Mouse (Mus musculus): ENCODE measurements around the gene Slc26a11.

Gene Slc26a11

DNA sequence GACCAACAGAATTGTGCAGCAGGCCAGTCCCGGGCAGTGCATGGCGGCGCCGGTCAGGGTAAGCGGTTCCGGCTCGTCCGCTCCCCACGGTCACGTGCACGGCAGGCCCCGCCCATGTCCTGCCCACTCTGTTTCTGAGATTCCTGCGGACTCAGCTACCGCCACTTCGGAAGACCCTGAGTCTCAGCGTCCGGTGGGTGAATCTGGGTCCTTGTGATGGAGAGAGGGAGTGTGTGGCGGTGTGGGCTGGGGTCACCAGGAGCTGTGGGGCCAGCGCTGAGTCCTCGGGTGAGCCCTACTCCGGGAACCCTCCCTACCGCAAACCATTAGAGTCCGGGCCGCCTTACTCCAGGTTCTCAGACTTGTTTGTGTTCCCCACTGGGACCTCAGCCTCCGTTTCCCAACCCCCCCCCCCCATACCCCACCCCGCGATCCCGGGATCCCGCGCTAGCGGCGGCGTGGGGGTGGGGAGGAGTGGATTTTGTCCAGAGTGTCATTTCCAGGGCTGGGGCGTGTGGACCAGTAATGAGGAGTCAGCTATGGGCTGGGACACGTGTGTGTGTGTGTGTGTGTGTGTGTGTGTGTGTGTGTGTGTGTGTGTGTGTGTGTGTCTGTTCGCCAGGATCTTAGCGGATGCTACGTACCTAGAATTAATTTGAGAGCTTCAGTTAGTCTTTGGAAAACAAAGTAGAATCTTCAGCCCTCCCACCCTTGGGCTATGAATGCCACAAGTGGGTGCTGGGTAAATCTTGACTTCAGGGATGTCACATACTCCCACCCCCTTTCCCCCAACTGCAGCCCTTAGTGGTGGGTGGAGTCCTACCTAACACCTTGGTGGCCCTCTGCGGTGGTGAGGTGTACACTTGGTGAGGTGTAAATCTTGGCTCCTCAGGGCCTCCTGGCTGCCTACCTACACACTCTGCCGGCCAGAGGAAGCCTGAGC lies at the start of gene Slc26a11, which contains the start of gene Sgsh:
TSS of gene Slc26a11 (plus strand) at position 115 of the 943 bp plus-strand sequence.
TSS of gene Sgsh (minus strand) at position 94 of the 943 bp plus-strand sequence.
- peak; percentile 88; the same call in 1 of the 2 replicates for ATAC-seq (ENCODE audit: low TSS enrichment)

DNA sequence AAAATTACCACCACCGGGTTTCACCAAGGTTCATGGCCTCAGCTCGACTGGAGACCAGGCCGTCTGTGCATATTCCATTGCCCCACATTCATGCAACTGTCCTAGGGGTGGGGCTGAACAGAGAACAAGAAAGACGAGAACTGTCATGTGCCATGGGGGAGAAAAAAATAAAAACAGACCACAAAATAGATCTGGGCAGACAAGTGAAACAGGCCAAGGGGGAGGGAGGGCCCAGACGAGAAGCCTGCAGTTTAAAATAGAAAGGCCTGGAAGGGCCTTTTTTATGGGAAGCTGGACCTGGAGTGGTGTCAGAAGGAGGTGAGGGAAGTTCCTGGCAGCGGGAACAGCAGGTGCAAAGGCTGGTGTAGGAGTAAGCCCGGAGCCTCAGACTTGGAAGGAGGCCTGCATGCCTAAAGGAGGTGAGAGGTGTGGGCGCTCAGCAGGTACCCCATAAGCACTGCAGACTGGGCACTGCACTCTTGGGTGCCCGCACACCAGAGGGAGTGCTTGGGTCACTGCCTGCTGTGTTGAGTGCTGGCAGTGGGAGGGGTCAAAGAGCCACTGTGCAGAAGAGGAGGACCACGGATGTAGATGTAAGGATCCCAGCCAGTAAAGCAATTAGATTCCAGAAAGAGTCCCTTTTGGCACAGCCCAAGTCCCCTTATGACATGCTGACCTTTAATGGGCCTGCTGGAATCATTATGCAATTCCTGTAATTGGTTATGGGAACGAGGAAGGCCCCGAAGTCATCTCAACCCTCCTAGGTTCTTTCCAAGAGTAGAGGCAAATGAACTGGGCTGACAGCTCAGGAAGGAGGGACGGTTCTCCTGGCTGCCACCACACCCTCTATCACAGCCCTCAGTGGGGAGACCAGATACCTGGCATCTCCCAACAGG lies 48.3 kb upstream of the Slc26a11 start:
- ATAC-seq (ENCODE audit: low TSS enrichment), result no peak

DNA sequence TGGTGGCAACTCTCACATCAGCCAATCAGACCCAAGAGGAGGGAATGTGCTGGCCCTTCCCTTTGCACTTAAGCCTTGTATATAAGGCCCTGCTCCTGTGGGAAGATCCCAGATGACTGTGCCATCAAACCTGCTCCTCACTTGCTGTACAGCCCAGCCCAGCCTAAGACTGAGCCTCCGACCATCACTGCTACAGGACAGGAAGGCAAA lies 47.8 kb upstream of the Slc26a11 start, which contains the start of gene Card14:
TSS of gene Card14 (plus strand) at position 111 of the 210 bp plus-strand sequence.
- ATAC-seq (ENCODE audit: low TSS enrichment), result no peak

DNA sequence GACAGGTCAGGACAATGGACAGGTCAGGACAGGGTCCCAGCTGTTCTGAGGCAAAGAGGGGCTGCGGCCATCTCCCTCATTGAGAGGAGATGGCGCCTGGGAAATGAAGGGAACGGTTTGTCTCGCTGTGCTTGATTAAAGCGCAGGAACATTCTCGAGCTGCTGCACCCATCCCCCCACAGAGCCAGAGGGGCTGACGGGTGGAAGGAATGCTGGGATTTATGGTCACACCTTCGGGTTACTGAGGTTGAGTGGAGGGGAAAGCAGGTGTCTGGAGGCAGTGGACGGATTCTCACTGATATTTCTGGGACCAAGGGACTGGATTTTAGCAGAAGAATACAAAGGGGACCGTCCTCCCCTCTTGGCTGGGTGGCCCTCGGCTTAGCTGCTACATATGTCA lies 47.4 kb upstream of the Slc26a11 start:
- no peak for ATAC-seq (ENCODE audit: low TSS enrichment)

DNA sequence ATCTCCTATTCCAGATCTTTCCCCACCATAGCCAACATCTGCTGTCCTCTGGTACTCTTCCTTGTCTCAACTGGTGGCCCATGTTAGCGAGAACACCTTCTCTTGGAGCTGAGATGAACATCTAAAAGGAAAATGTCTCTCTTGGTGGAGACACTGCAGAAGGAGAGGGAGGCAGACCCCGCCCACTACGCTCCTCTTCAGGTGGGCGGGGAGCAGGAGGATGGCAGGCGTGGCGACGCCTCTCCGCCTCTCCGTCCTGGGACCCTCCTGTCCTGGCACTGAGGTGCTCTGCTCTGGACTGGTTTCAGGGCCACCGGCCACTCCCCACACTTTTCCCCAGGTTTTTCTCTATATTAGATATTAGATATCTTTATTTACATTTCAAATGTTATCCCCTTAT lies 44.7 kb upstream of the Slc26a11 start:
- ATAC-seq (ENCODE audit: low TSS enrichment), result no peak

DNA sequence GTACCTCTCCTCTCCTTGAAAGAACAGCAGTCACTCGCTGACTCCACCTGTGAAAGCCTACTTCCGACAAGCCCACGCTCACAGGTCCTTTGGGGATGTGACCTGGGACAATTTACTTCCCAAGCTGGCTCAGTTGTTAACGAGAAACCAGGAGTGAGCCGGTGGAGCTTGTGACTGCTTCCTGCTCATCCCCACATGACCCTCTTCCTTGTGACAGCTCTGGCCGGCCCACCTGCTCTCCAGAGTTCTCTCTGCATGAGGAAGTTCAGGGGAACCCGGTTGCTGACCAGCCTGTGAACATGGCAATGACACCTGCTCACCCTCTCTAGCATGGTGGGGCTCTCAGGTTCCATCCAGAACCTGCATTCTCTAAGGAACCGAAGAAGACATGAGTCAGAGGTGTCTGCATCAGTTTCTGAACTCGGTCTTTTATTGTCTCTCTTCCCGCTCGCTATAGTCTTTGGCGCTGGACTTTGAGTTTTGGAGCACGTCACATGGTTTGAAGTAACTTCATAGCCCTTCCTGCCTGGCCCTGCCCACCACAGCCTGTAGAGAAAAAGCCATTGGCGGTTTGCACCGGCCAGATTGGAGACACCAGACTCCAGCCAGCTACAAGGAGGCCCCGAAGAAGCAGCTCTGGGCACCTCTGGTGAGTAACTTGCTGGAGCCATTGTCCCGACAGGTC lies 41.0 kb upstream of the Slc26a11 start:
- ATAC-seq (ENCODE audit: low TSS enrichment), result no peak

DNA sequence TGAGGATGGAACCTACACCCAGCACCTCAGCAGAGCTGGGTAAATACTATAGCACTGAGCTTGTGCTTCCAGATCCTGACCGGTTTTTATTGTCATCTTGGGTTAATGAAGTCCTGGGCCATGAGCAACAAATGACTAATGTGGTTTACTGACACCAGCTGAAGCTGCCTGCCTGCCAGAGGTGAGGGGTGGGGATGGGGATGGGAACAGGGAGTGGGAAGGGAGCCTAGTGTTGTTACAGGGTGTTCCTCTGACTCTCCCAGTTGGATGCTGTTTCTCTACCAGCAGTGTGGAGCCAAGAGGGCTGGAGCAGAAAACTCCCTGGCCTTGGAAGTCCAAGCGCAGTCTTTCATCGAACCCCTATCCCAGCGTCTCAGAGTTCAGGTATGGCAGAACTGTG lies 38.6 kb upstream of the Slc26a11 start:
- ATAC-seq (ENCODE audit: low TSS enrichment), result no peak

DNA sequence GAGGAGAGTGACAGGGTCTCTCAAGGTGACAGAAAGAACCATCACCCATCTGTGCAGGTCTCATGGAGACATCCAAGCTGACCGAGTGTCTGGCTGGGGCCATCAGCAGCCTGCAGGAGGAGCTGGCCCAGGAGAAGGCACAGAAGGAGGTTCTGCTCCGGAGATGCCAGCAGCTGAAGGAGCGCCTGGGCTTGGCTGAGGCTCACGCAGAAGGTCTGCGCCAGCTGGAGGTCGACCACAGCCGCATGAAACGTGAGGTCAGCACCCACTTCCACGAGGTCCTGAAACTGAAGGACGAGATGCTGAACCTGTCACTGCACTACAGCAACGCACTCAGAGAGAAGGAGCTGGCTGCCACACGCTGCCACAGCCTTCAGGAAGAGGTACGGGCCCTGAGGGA lies 32.8 kb upstream of the Slc26a11 start:
- no peak for ATAC-seq (ENCODE audit: low TSS enrichment)

DNA sequence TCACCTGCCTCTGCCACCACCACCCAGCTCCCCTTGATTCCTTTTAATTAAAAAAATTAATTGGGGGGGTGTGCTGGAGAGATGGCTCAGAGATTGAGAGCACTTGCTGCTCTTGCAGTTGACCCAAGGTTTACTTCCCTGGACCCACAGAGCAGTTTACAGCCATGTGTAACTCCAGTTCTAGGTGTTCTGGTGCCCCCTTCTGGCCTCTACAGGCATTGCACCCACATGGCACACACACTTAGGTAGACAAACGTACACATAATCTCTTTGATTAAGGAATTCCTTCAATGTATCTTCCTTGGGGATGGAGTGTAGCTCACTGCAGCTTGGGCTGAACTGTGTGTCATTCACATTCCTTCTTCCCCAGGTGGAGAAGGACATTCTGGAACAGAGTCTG lies 30.3 kb upstream of the Slc26a11 start:
- no peak for ATAC-seq (ENCODE audit: low TSS enrichment)

DNA sequence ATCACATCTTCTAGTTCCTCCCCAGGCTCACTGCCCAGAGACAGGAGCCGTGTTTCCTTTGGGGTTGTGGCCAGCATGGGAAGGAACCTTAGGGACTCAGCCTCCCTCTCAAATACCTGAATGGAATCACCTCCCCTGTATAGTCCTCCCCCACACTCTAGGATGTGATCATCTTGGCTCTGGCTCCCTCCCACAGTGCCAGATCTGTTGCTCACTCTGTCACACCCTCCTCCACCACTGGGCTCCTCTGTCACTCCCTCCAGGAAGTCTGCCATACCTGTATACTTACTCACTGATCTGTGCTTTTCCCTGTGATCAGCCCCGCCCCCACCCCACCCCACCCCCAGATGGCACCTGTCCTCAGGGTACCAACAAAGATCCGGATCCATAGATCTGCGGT lies 24.8 kb upstream of the Slc26a11 start:
- ATAC-seq (ENCODE audit: low TSS enrichment), result peak; percentile 50; the same call in 1 of the 2 replicates

DNA sequence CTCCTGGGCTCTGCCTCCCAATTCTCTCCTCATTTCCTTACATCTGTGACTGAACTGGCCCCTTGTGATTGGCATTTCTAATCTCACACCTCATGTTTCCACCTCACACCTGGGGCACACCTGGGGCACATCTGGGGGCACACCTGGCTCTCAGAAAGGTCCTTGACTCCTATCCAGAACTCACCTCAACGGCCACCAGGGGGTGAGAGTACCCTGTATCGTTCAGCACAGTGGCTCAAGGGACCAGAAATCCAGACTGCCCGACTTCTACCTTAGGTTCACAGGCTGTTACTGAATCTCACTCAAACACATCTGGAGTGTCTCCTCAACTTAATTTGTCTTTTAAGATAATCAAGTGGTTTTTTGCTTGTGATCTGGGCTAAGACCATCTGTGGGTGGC lies 23.4 kb upstream of the Slc26a11 start:
- no peak for ATAC-seq (ENCODE audit: low TSS enrichment)

DNA sequence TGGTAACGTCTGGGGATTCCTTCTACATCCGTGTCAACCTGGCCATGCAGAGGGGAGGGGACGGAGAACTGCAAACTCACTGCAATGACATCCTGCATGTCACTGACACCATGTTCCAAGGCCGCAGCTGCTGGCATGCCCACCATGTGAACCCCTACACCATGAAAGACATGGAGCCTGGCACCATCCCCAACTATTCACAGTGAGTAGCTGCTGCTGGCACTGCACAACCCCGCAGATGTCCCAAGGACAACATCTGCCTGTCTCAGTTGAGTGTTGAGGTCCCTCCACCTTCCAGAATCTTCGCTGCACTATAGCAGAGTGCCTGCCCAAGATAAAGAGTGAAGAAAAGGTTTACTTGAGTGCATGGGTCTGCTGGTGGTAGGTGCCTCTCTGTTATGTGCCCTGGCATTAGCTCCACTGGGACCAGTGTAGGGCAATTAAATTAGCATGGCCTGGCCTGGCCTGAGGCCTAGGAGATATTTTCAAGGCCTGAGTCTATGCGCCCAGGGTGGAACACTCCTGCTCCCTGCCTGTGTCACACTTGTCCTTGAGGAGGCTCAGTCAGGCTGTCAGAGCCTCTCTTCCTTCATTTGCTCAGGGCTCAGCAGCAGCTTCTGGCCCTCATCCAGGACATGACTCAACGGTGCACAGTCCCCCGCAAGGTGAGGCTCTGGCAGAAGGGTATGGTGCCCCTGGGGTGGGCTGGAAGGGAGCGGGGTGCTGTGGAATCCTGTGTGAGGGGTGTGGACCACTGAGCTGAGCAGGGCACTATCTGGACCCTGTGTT lies 16.9 kb upstream of the Slc26a11 start:
- ATAC-seq (ENCODE audit: low TSS enrichment), result no peak

DNA sequence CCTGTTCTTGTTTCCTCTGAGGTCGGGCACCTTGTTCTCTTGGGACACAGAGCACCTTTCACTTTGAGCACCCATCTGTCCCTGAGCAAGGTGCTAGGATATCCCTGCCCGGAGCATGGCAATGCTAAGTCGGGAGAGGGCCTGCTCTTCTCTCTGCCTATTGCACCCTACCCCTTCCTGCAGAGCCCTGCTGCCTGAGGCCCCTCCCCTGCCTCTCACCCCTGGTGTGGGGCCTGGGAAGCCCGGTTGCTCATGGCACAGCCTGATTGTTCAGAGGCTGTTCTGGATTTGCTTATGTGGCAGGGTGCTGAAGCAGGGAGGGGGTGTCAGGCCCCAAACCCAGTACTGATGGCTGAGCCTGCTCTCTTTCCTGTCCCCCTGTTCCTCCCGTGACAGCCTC lies 16.2 kb upstream of the Slc26a11 start:
- ATAC-seq (ENCODE audit: low TSS enrichment), result no peak

DNA sequence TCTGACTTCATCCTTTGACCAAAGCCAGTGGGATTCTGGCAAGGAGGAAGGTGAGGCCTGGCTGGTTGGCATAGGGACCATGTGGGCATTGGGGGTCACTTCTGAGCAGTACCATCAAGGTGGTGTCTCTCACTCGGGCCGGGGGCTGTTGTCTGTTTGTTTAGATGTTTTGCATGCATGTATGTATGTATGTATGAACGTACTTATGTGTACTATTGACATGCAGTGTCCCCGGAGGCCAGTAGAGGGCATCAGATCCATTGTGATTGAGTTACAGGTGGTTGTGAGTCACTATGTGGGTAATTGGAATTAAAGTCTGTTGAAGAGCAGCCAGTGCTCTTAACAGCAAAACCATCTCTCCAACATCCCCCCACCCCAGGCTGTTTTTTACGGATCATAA lies 15.7 kb upstream of the Slc26a11 start:
- peak; percentile 57; the same call in 1 of the 2 replicates for ATAC-seq (ENCODE audit: low TSS enrichment)

DNA sequence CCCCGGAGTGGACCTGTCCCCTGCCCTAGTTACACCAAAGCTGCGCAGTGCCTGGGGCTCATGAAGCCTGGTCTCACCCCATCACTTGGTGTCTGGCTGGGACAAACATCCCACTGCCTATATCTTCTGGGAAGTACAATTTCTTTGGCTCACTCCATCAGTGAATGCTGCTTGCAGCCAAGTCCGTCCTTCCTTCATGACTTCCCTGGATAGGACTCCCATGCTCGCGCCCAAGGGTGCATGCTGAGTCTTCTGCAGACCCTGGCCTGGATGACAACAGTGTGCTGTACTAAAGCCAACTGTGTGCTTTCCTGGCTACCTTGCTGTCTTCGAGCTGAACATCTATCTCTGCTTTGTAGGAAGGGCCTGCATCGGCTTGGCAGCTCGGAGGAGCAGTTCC lies 11.2 kb upstream of the Slc26a11 start:
- ATAC-seq (ENCODE audit: low TSS enrichment), result no peak

DNA sequence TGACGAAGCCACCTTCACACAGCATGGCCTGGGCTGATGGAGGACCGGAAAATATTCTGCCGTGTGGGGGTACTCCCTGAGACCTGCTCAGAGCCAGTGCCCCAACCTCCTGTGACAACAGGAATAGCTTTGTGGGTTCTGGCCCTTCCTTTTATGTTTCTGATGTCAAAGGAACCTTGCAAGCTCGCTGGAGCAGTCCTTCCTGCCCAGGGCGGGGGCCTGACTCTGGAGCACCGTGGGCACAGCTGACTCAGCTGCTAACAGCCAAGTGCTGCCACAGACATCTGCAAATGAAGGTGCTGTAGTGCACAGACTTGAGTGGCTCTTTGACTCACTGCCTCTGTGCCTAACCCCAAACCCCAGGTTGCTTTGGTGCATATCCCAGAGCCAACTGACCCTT lies 10.5 kb upstream of the Slc26a11 start:
- no peak for ATAC-seq (ENCODE audit: low TSS enrichment)

DNA sequence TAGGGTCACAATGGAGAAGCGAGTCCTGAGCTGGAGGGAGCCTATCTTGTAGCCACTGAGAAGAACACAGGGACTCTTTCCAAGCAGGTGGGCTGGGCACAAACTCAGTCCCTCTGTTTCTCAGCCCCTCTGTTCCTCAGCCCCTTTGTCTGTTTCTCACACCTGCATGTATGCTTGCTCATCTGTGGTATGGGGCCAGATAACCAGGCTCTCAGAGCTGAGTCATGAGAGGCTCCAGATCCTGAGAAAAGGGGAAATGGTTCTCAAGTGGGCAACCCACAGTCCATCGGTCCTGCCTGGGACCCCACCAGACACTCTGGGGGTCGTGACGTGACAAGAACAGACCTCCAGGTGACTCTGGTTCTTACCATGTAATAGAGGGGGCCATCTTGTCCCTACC lies 8.2 kb upstream of the Slc26a11 start:
- ATAC-seq (ENCODE audit: low TSS enrichment), result no peak

DNA sequence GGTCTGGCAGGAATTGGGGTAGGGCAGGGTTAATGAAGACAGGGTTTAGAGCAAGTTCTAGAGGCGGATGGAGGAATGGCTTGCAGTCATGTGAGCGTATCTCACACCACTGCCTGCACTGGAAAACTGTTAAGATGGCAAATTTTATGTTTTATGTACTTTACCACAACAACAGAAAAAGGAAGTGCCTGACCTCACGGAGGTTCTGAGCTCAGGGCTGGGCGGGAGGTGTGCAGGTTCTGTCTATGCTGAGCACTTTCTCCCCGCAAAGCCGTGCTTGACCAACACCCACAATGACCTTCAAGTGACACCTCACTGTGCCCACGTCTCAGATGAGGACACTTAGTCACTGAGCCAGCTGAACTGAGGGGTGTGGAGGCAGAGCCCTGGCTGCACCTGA lies 3.2 kb upstream of the Slc26a11 start:
- ATAC-seq (ENCODE audit: low TSS enrichment), result no peak

DNA sequence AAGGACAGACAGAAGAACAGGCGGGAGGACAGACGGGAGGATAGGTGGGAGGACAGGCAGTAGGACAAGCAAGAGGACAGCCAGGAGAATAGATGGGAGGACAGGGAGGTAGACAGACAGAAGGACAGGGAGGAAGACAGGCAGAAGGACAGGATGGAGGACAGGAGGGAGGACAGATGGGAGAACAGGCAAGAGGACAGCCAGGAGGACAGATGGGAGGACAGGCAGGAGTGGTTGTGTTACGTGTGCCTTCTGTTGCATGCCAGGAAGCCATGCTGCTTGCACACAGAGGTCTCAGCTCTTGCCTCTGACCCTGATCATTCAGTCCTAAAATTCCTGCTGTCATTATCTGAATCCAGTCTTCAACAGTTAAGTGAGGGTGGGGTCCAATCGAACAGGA lies 1.4 kb upstream of the Slc26a11 start:
- ATAC-seq (ENCODE audit: low TSS enrichment), result no peak

DNA sequence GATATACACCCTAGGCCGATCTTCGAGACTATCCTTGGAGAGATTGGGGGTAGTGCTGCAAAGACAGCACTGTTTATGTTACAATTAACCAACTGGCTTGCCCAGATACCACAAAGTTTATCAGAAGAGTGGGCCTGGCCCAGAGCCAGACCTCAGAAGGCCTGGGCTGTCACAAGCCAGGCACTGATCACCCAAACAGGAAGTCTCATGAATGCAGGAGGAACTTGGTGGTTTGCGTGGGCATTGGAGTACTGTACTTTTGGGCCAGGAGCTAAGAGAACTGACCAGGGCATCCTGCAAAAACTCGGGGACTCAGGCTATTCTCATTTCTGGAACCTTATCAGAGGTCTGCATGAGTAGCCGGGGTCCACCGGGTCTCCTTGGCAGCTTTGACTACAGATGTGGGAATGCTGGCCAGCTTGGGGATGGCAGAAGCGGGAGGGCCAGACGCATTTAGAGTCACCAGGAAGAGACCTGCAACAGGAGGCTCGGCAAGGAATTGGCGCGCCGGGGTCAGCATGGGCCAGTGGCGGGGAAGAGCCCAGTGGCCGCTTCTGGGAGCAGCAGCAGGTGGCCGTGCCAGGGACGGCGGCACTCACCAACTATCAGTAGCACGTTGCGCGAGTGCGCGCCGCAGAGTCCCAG lies 437 bp upstream of the Slc26a11 start:
- ATAC-seq (ENCODE audit: low TSS enrichment), result no peak

DNA sequence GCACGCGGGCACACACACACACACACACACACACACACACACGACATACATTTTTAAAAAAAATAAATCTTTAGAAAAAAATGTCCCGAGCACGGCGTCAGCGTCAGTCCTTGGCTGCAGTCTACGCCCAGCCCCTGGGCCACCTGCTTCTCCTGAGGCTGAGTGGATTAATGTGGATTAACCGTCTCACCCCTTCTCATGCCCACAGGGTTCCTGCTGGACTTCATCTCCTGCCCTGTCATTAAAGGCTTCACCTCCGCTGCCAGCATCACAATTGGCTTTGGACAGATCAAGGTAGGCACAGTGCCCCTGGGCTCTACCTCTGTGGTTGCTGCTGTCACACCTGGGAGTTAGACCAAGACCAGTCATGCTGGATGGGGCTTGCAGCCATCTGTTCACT lies 3.7 kb downstream of the Slc26a11 start:
- no peak for ATAC-seq (ENCODE audit: low TSS enrichment)

Measured in frontal cortex, adult (tissue).